Mouse (Mus musculus): ENCODE measurements at regions not wholly inside any gene's neighbourhood (a gene's known extent, or its start where the extent isn't known, plus 50 kb on each side); places are given as distances from the start of the nearest gene placed in this dataset.

GRCm38 (mm10) chr10:98309667-98310066, 583.1 kb upstream of the C030005K15Rik start:
- ATAC-seq, result no peak

- no peak for ATAC-seq
Measured at GRCm38 (mm10) chr10:98311403-98311802, 584.8 kb upstream of the C030005K15Rik start.

DNA sequence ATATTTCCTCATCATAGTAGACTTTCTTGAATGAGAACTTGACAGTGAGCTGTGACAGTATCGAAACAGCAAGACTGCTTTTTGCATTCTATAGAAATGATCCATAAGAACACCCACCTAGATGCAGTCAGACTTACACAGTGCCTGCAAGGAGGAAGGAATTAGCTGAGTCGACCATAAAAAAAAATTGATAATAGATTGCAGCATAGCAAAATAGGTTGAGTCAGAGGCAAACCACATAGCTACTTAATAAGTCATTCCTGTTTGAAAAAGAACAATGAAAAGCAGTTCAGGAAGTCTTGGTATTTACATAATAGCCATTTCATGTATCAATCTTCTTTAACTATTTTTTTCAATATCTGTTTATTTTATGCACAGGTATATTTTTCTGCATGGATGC, 591.9 kb upstream of the C030005K15Rik start:
- ATAC-seq, result no peak

DNA sequence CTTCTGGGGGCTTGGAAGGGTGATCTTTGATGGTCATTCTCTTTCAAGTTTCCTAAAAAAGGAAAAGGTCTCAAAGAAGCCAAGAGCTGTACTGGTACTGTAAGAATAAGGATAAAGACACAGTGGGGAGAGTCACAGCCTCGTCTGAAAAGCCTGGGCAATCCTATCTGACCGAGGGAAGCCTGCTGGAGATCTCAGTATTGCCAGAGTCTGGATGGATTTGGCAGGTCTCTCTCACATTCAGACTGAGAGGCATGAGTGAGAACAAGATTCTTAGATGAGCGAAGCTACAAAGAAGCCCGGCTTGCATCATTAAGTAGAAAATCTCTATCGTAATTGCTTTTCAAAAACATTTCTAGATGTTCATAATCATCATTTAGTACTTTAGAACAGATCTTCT, 590.4 kb upstream of the Atp2b1 start:
- ATAC-seq, result no peak

GRCm38 (mm10) chr10:98324591-98324990, 589.6 kb upstream of the Atp2b1 start:
- ATAC-seq, result no peak

DNA sequence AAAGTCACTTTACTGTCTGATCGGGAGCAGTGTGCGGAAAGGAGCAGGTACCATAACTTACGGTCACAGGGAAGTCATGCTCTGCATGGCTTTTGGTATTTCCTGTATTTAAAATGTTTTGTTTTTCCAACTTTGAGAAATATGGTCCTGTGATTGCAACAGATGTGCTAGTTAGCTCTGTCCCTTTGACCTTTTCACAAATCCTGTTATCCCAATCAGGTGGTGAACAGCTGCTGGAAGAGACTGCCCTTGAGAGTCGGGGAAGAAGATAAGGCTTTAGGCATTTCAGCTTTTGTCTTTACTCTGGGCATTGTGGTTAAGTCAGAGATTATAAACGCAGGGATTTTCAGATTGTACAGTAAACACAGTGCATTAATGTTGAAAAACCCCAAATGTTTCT, 588.5 kb upstream of the Atp2b1 start:
- no peak for ATAC-seq

- ATAC-seq, result no peak
Measured at GRCm38 (mm10) chr10:98332682-98333081, 581.5 kb upstream of the Atp2b1 start.

- ATAC-seq, result no peak
Measured at GRCm38 (mm10) chr10:98333411-98334067, 580.7 kb upstream of the Atp2b1 start.

GRCm38 (mm10) chr10:98343827-98344226, 570.4 kb upstream of the Atp2b1 start:
- ATAC-seq, result no peak

DNA sequence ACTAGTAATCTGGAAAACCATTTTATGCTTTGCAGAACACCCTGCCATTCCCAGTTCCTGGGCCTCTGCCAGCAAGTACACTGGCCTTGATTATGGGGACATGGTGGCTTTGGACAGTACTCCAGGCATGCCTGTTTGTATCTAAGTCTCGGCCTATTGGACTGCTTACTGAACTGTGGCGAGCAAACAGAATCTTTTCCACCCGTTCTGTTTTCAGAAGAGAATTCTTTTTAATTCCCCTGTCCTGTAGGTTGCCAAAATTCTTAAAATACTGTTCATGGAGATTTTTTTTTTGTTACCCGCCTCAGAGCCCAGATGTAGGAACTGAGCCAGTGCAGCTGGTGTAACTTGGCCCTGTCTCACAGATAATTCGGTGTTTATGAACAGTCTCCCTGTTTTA, 564.7 kb upstream of the Atp2b1 start:
- no peak for ATAC-seq

DNA sequence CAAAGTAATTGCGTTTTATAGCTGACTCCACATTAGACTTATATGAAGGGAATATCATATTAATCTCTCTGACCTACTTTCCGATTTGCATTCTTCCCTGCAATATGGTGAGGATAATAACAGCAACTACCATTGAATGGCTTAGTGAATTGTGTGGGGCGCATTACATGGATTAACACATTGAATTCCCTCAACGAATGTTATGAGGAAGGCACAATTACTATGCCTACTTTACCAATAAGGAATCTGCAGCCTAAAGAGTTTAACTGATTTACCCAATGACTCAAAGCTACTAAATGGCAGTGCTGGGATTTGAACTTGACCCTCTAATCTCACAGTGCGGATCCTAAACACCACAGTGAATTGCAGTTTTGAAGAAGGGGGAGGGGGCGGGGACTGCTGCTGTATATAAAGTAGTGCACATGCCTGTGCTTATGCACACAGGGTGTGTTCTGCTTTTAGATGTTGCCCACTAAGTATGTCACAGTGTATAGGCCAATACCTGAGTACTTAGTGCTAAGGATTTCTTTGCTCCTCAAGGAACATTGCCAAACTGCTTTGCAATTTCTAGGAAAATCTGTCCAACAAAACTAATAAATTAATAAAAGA, 563.8 kb upstream of the Atp2b1 start:
- no peak for ATAC-seq

DNA sequence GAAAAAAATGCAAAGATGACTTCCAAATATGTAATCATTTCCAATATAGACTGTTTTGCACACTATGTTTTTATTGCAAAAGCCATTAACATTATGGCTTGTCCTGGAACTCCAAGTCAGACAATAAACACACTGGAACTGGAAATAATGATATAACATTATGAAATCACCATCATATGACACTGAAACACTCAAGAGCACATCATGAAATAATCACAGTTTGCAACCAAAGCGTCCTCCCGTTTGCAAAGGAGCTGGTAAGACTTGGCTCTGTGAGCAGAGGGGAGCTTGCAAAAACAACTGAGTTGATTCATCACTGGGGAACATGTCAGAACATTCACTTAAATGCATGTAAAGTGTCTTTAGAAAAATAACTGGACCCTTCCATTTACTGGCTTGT, 562.1 kb upstream of the Atp2b1 start:
- ATAC-seq, result no peak

- ATAC-seq, result no peak
Measured at GRCm38 (mm10) chr10:98354486-98354885, 559.7 kb upstream of the Atp2b1 start.

DNA sequence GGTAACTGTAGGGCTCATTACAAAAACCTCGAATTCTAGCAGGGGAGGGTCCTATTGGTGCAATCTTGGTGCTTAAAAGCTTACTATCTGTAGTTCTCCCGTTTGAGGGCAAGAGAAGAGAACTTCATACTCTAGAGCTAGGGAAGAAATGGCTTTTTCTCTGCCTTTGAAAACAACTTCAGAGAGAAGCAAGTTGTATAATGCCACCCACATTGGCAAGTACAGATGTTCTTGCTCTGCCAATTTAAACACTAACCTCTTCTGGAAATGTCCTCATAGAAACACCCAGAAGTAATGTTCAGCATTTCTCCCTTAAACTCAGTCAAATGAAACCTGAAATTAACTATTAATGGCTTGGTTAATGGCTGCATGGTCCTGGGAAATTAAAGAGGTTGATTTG, 549.6 kb upstream of the Atp2b1 start:
- ATAC-seq, result no peak

DNA sequence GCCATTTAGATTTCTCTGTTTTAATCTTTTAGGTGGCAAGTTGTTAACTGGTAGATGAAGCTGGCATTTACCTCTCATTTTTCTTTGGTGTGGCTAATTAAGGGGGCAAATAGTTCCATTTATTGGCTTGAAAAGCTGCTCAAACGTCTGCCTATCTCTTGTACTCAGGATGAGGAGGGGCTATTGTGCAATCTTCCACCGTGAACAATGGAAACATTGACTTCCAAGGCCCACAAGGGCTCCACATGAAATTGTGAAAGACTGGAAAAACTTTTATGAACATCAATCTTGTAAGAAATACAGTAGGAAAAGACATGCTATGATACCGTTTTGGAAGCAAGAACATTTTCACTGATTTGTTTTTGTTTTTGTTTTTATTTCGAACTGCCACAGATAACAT, 541.6 kb upstream of the Atp2b1 start:
- ATAC-seq, result no peak

GRCm38 (mm10) chr10:98373314-98373713, 540.9 kb upstream of the Atp2b1 start:
- no peak for ATAC-seq

DNA sequence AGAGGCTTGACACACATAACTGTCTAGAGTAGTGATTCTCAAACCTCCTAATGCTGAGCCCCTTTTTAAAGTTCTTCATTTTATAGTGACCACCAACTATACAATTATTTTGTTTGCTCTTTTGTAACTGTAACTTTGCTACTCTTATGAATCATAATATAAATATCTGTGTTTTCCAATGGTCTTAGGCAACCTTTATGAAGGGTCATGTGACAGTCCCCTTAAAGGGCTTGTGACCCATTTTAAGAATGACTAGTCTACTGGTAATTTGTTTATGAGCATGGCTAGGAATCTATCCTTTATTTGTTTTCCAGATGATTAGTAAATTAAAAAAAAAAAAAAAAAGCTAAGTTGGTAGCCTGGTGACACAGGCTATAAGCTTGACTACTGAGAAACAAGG, 539.5 kb upstream of the Atp2b1 start:
- ATAC-seq, result no peak

GRCm38 (mm10) chr10:98388543-98388942, 525.7 kb upstream of the Atp2b1 start:
- ATAC-seq, result no peak

GRCm38 (mm10) chr10:98399864-98400263, 514.3 kb upstream of the Atp2b1 start:
- no peak for ATAC-seq

- ATAC-seq, result no peak
Measured at GRCm38 (mm10) chr10:98417807-98418743, 496.1 kb upstream of the Atp2b1 start.

DNA sequence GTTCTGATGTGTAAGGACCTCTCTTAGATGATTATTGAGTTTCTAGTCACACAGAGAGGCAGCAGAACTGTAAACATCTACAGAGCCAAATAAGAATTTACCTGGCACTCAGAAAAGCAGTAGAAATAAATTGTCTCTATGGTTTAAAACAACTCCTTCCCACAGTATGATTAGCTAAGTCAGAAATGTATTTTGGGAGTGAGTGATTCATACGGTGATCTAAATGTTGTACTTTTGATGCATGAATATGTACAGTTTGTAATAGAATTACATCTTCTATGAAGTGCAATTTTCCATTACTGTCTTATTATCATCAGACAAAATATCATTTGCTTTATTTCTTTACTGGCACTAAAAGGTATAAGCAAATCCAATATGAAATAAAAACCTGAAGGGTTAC, 489.8 kb upstream of the Atp2b1 start:
- no peak for ATAC-seq

- ATAC-seq, result no peak
Measured at GRCm38 (mm10) chr10:98434974-98435373, 479.2 kb upstream of the Atp2b1 start.

GRCm38 (mm10) chr10:98461538-98461937, 452.7 kb upstream of the Atp2b1 start:
- ATAC-seq, result no peak

DNA sequence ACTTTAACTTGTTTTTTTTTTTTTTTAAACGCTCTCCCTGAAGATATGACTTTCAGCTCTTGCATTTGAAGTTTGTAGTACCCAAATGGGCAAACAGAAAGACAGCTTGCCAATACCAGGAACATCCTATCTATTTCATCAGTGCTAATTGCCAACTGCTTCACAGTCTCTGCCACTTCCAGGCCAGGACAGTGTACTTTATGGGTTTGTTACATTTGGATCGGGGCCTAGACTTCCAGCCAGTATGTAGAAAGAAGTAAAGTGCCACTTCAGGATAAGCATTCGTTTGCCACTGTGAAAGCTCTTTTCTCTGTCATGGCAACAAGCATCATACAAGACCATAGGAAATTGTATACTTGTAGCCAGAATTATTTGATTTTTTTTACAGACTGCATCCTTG, 439.6 kb upstream of the Atp2b1 start:
- no peak for ATAC-seq
